Mouse (Mus musculus): ENCODE measurements at regions not wholly inside any gene's neighbourhood (a gene's known extent, or its start where the extent isn't known, plus 50 kb on each side); places are given as distances from the start of the nearest gene placed in this dataset.

DNA sequence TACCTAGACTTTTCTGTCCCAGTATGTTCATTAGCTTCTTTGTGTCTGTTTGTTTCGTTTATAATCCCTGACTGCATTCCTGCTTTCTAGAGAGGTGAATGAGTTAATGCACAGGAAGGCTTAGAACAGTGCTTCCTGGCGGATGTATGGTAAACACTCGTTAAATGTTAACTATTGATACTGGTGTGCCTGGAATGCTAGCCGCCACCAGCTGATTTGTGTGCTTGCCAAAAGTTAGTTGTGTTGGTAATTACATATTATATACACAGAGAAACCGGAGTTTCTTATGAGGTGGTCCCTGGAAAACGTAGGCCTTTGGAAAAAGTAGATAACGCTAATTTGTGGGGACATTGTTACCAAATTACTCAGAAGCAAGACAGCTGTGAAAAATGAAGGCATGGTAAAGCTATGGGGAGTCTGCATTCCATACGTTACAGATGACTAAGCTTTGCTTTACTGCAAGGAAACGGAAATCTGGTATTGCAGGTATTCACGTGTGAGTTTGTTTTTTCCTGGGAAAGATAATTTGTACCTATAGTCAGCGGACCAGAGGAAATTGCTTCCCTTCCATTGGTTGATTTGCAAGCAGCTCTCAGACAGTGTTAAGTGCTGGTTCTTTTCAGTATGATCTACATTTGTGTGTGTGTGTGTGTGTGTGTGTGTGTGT lies 1205.9 kb upstream of the A1bg start:
- Histone ChIP-seq H3K27me3 (replicated peaks) (no peaks in the 10 kb centered on the region), H3K9me3 (no peaks in the 10 kb centered on the region), H3K9ac (no peak overlapping the region), H3K4me2 (no peak overlapping the region), H3K27ac (no peak overlapping the region), H3K36me3 (replicated peaks) (no peaks in the 10 kb centered on the region), H3K4me1 (no peaks in the 10 kb centered on the region), H3K4me3 (no peak overlapping the region)
- no peak for ATAC-seq (replicated peaks)
- 65% methylated on average over 11 of the region's 11 CpGs for WGBS

DNA sequence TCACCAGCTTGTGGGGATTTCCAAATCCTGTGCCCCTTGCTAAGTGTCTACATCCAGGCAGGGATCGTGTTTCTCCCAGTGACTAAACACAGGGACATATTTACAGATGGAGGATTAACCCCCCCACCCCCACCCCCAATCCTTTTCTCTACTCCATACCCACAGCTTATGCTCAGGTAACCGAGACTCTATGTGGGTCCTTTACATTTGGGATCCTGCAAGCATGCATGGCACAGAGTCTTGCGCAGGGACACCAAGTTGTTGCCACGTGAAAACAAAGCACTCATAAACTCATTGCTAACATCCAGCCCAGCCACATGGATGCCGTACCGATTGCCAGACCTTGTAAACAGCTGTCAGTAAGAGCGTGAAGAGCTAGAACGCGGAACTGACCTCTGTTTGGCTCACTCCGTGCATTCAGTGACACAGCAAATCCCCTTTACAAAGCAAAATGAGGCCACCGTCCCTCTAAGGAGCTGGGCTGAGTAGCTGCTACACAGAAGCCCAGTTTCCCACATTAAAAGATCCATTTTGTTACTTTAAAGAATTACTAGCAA lies 1204.9 kb upstream of the A1bg start:
- H3K36me3 ChIP-seq (replicated peaks): no peaks in the 10 kb centered on the region
- no peaks in the 10 kb centered on the region for H3K9me3 ChIP-seq
- H3K4me2 ChIP-seq: no peak overlapping the region
- 0 out of 2 replicates have a peak, but pooled peaks have one; percentile 22 for ATAC-seq (replicated peaks)
- H3K27ac ChIP-seq: no peak overlapping the region
- 21% methylated on average over 11 of the region's 11 CpGs for WGBS
- H3K4me3 ChIP-seq: no peak overlapping the region
- H3K4me1 ChIP-seq: no peaks in the 10 kb centered on the region
- no peak overlapping the region for H3K9ac ChIP-seq
- H3K27me3 ChIP-seq (replicated peaks): no peaks in the 10 kb centered on the region

DNA sequence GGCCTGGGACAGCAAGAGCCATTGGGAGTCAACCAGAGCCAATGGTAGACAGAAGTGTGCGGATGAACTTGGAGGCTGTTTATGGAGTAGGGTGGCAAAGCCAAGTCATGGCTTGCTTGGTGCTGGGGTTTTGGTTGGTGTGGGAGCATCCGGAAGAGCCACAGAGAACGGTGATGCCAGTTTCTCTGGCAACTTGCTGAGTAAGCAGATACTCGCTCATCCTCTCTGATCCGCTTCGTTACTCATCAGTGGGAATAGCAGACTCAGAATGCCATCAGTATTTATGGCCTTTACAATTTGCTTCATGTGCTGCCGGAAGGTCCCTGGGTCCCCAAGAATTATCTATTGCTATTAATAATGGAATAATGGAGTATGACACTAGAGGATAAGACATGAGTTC lies 1202.9 kb upstream of the A1bg start:
- no peak for ATAC-seq (replicated peaks)
- WGBS: 91% methylated on average over 7 of the region's 7 CpGs
- H3K9ac ChIP-seq: no peak overlapping the region
- H3K27me3 ChIP-seq (replicated peaks): no peaks in the 10 kb centered on the region
- no peak overlapping the region for H3K4me3 ChIP-seq
- H3K4me1 ChIP-seq: no peaks in the 10 kb centered on the region
- no peak overlapping the region for H3K27ac ChIP-seq
- H3K4me2 ChIP-seq: no peak overlapping the region
- H3K9me3 ChIP-seq: no peaks in the 10 kb centered on the region
- no peaks in the 10 kb centered on the region for H3K36me3 ChIP-seq (replicated peaks)

DNA sequence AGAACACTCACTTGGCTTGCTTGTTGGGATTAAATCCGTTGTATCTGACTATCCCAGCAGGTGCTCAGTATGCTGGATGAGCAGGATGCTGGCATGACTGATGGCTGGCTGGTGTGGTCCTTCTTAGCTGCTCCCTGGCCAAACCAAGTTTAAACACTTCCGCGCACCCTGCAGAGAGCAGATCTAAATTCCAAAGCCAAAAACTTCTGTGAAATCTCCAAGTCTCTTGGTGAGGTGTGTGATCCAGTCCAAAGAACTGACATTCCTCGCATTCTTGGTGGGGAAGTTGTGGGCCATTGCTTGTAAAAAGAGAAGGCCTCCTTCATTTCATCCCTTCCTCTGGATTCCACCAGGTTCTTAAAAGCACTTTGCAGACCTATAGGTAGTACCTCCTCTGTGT lies 1200.9 kb upstream of the A1bg start:
- H3K4me3 ChIP-seq: no peak overlapping the region
- ATAC-seq (replicated peaks): no peak
- H3K4me1 ChIP-seq: no peaks in the 10 kb centered on the region
- WGBS: 77% methylated on average over 4 of the region's 4 CpGs
- no peak overlapping the region for H3K27ac ChIP-seq
- no peak overlapping the region for H3K9ac ChIP-seq
- H3K36me3 ChIP-seq (replicated peaks): no peaks in the 10 kb centered on the region
- H3K27me3 ChIP-seq (replicated peaks): no peaks in the 10 kb centered on the region
- no peaks in the 10 kb centered on the region for H3K9me3 ChIP-seq
- H3K4me2 ChIP-seq: no peak overlapping the region

DNA sequence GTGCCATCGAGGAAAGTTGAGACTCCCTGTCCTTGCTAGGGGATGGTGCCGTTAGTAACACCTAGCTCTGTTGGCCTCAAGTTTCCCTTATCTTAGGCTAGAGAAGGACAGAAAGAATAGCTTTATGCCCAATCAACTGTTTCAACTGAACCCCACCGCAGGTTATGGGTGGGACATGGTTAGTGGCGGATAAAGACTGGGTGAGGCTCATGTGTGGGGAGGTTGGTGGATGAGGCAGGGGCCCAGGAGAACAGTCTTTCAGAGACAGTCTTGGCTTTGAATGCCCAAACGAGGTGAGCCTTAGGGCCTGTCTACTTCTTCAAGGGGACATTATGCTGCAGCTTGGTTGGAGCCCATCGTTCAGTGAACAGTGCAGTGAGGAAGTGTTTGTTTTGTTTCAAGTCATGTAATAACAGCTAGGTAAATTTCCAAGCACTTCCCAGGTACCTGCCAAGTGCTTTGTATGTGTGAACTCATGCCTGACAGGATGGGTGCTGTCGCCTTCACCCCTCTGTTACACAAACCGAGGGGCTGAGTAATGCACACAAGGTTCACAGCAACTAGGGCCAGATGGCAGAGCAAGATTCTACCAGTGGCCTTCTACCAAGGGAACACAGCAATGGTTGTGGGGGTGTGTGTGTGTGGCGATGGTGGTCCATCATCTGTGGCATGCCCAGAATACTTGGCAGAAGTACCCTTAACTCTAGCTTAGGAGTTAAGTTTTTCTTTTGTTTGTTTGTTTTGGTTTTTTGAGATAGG lies 1199.6 kb upstream of the A1bg start:
- H3K4me2 ChIP-seq: no peak overlapping the region
- H3K4me1 ChIP-seq: no peaks in the 10 kb centered on the region
- H3K9ac ChIP-seq: no peak overlapping the region
- H3K36me3 ChIP-seq (replicated peaks): no peaks in the 10 kb centered on the region
- no peaks in the 10 kb centered on the region for H3K27me3 ChIP-seq (replicated peaks)
- ATAC-seq (replicated peaks): no peak
- 93% methylated on average over 9 of the region's 9 CpGs for WGBS
- H3K27ac ChIP-seq: no peak overlapping the region
- H3K9me3 ChIP-seq: no peaks in the 10 kb centered on the region
- no peak overlapping the region for H3K4me3 ChIP-seq

DNA sequence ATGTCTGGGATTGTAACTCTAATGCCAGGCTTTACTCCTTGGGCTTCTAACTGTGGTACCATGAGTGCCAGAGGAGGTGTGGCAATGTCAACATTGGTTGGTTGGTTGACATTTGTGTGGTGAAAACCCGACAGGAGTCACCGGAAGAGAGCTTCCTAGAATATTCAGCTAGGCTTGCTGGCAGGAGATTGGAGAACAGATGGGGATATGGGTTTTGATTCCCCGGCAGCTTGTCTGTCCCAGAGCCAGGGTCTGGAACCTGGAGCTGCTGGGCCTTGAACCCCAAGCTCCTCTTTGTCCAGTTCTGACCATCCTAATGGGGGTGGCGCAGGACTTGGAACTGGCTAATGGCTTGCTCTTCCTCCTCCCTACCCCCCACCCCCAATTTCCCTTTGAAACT lies 1198.9 kb upstream of the A1bg start:
- Histone ChIP-seq H3K4me2 (no peak overlapping the region), H3K9ac (no peak overlapping the region), H3K27ac (no peak overlapping the region), H3K4me1 (no peaks in the 10 kb centered on the region), H3K4me3 (no peak overlapping the region), H3K9me3 (no peaks in the 10 kb centered on the region), H3K36me3 (replicated peaks) (no peaks in the 10 kb centered on the region), H3K27me3 (replicated peaks) (no peaks in the 10 kb centered on the region)
- 94% methylated on average over 4 of the region's 4 CpGs for WGBS
- ATAC-seq (replicated peaks): no peak

DNA sequence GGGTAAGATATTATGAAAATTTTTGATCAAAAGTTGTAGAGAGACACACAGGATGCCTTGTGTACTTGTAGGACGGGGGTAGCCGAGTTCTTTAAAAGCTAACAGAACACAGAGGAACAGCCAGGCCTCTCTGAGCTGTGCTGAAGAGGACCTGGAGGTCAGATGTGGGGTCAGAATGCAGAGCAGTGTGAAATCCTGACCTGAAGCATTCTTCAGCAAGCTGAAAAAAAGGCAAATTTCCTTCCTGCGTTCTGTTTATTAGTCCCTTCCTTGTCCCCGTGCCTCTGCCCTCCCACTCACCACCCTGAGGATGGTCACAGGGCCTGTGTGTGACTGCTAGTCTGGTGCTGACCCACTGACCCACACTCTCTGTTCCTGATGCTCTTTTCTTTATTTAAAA lies 1197.9 kb upstream of the A1bg start:
- H3K4me3 ChIP-seq: no peak overlapping the region
- no peaks in the 10 kb centered on the region for H3K36me3 ChIP-seq (replicated peaks)
- H3K9ac ChIP-seq: no peak overlapping the region
- H3K27ac ChIP-seq: no peak overlapping the region
- H3K4me2 ChIP-seq: no peak overlapping the region
- no peaks in the 10 kb centered on the region for H3K4me1 ChIP-seq
- 26% methylated on average over 4 of the region's 4 CpGs for WGBS
- no peaks in the 10 kb centered on the region for H3K9me3 ChIP-seq
- no peaks in the 10 kb centered on the region for H3K27me3 ChIP-seq (replicated peaks)
- no peak for ATAC-seq (replicated peaks)

DNA sequence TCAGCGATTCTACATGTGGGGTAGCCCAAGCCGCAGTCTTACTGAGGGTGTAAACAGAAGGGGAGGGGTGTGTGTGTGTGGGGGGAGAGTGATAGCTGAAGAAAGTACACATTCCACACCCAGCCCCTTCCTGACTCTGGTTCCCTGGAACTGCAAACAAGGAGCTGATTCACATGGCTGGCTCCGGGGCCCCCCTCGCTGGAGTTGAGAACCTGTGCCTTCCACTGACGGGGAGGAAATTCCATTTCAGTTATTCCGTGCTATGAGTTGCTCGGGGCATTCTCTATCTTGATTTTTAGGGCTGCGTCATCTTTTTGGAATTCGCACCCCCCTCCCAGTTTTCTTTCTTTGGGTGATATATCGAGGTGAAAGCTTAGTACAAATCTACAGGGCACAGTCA lies 1196.2 kb upstream of the A1bg start:
- Histone ChIP-seq H3K4me3 (no peak overlapping the region), H3K36me3 (replicated peaks) (no peaks in the 10 kb centered on the region), H3K4me1 (no peaks in the 10 kb centered on the region), H3K27ac (no peak overlapping the region), H3K9me3 (no peaks in the 10 kb centered on the region), H3K4me2 (no peak overlapping the region), H3K27me3 (replicated peaks) (no peaks in the 10 kb centered on the region), H3K9ac (no peak overlapping the region)
- 73% methylated on average over 10 of the region's 10 CpGs for WGBS
- ATAC-seq (replicated peaks): no peak

DNA sequence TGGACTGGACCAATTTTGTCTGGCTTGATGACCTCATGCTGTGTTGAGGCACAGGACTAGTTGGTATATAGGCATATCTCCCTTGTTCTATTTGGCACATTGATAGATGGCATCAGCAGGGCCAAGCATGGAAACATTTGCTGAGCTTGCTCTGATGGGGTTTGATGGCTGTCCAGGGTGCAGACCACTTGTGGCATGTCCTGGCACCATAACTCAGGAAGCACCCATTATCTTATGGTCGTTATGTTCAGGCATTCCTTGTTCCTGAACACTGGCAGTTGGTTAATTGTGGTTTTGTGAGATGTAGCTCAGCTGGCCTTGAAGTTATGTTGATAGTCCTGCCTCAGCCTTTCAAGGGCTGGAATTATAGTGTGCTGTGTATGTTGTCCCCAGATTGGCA lies 1193.4 kb upstream of the A1bg start:
- no peak overlapping the region for H3K4me3 ChIP-seq
- H3K36me3 ChIP-seq (replicated peaks): no peaks in the 10 kb centered on the region
- ATAC-seq (replicated peaks): no peak
- no peak overlapping the region for H3K4me2 ChIP-seq
- no peaks in the 10 kb centered on the region for H3K27me3 ChIP-seq (replicated peaks)
- H3K9me3 ChIP-seq: no peaks in the 10 kb centered on the region
- H3K27ac ChIP-seq: no peak overlapping the region
- 84% methylated on average over 1 of the region's 1 CpGs for WGBS
- no peaks in the 10 kb centered on the region for H3K4me1 ChIP-seq
- H3K9ac ChIP-seq: no peak overlapping the region

DNA sequence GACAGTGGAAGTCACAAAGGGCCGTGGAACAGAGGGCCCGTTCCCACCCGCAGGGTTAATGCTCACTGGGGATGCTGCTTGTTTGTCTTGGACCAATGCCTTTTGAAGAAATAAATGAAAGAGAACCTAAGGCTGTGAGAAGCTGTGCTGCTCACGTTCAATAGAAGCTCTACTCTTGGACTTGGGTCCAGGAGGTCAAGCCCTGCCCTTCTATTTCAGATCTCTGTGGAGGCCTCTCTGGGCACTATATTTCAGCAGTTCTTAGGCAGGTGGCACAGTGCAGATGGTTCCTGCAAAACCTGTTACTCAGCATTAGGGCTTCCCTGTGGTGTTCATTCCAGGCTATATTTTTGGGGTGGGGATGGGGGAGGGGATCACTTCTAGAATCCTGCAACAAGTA lies 1192.0 kb upstream of the A1bg start:
- no peak overlapping the region for H3K4me3 ChIP-seq
- H3K9me3 ChIP-seq: no peaks in the 10 kb centered on the region
- ATAC-seq (replicated peaks): no peak
- H3K36me3 ChIP-seq (replicated peaks): no peaks in the 10 kb centered on the region
- H3K27ac ChIP-seq: no peak overlapping the region
- no peak overlapping the region for H3K4me2 ChIP-seq
- H3K27me3 ChIP-seq (replicated peaks): peaks cover 4% of the 10 kb centered on the region; the same call in 1 of the 2 replicates
- H3K9ac ChIP-seq: no peak overlapping the region
- 67% methylated on average over 4 of the region's 4 CpGs for WGBS
- H3K4me1 ChIP-seq: no peaks in the 10 kb centered on the region

DNA sequence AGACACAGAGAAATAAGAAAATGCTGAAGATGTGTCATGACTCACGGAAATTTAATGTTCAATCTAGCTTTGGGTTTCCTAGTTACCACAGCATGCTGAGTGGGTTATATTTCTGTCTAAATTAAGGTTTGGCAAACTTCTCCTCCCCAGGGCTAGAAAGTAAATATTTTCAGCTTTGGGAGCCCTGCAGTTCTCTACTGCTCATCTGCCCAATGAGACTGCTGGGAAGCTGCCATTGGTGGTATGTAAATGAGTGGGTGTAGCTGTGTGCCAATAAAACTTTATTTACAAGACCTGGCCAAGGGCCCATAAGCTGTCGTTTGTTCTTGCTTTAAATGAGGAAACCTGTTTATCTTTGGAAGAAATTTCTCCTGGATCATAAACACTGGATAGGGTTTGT lies 1189.3 kb upstream of the A1bg start:
- H3K36me3 ChIP-seq (replicated peaks): no peaks in the 10 kb centered on the region
- no peaks in the 10 kb centered on the region for H3K9me3 ChIP-seq
- H3K4me3 ChIP-seq: no peak overlapping the region
- no peak overlapping the region for H3K27ac ChIP-seq
- peaks cover under 1% of the 10 kb centered on the region; the same call in 1 of the 2 replicates for H3K4me1 ChIP-seq
- H3K27me3 ChIP-seq (replicated peaks): peaks cover 7% of the 10 kb centered on the region; the same call in 1 of the 2 replicates
- no peak for ATAC-seq (replicated peaks)
- no peak overlapping the region for H3K4me2 ChIP-seq
- no peak overlapping the region for H3K9ac ChIP-seq
- 85% methylated on average over 2 of the region's 2 CpGs for WGBS

DNA sequence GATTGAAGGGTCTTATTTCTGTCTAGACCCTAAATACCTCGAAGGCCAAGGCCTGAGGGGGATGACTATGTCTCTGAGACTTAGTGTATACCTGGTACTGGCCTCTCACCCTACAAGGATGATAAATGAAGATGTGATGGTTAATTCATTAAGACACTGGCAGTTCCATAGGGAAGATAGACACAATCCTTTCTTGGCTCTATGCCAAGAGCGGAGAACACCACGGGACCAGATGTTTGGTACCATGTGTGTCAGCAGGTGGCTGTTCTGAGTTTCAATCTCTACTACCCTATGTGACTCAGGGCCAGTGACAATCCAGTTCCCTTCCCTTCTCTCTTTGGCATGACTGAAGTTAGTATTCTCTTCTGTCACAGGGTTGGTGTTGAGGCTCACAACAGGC lies 1185.2 kb upstream of the A1bg start:
- H3K27ac ChIP-seq: no peak overlapping the region
- H3K4me2 ChIP-seq: no peak overlapping the region
- WGBS: 60% methylated on average over 3 of the region's 3 CpGs
- peaks cover 9% of the 10 kb centered on the region for H3K4me1 ChIP-seq
- H3K9me3 ChIP-seq: no peaks in the 10 kb centered on the region
- H3K4me3 ChIP-seq: no peak overlapping the region
- H3K9ac ChIP-seq: no peak overlapping the region
- ATAC-seq (replicated peaks): no peak
- peaks cover 7% of the 10 kb centered on the region; the same call in 1 of the 2 replicates for H3K27me3 ChIP-seq (replicated peaks)
- no peaks in the 10 kb centered on the region for H3K36me3 ChIP-seq (replicated peaks)
